Mouse (Mus musculus) liver, embryonic 12.5 days (tissue): Measurements from ENCODE around the gene Slbp. TPM values are rescaled to one million over a fixed set of nuclear protein-coding genes. Genes with fewer than 3 reads are reported as not detected.

Source experiments
- ATAC-seq: fragments of 200-750 bp; cut with Nextera tagmentation; 2 replicates; pipeline ENCODE4 v1.8.0; 2017; ENCODE audit warnings: moderate number of reproducible peaks, mild to moderate bottlenecking, moderate library complexity
- H3K27ac ChIP-seq: fragments of 300-500 bp; sonication (generic); 2 replicates; pipeline ENCODE4 v1.5.1; 2016; ENCODE audit warnings: mild to moderate bottlenecking
- H3K27me3 ChIP-seq: fragments of 300-500 bp; sonication (generic); replicated peaks from 2 replicates; pipeline ENCODE4 v1.6.1; 2016; ENCODE audit warnings: mild to moderate bottlenecking, moderate library complexity
- H3K36me3 ChIP-seq: fragments of 300-500 bp; sonication (generic); 2 replicates; pipeline ENCODE4 v1.6.1; 2016; ENCODE audit warnings: mild to moderate bottlenecking, moderate library complexity
- H3K4me1 ChIP-seq: fragments of 300-500 bp; sonication (generic); 2 replicates; pipeline ENCODE4 v1.6.1; 2016
- H3K4me2 ChIP-seq: fragments of 300-500 bp; sonication (generic); 2 replicates; pipeline ENCODE4 v1.6.1; 2016; ENCODE audit warnings: mild to moderate bottlenecking, moderate library complexity
- H3K4me3 ChIP-seq: fragments of 300-500 bp; sonication (generic); 2 replicates; pipeline ENCODE4 v1.5.1; 2016; ENCODE audit warnings: mild to moderate bottlenecking, moderate library complexity
- H3K9ac ChIP-seq: fragments of 300-500 bp; sonication (generic); 2 replicates; pipeline ENCODE4 v1.6.1; 2016; ENCODE audit warnings: mild to moderate bottlenecking, moderate library complexity
- H3K9me3 ChIP-seq: fragments of 300-500 bp; sonication (generic); replicated peaks from 2 replicates; pipeline ENCODE4 v1.6.1; 2016; ENCODE audit warnings: mild to moderate bottlenecking, moderate library complexity
- WGBS: fragments of 180-500 bp; shearing (Covaris S2); methylation state at CpG from one replicate; pipeline ENCODE4 v1.1.7; 2016; ENCODE audit not compliant: insufficient replicate concordance; 5-methylcytosine and 5-hydroxymethylcytosine counted together
- polyA plus RNA-seq: library from polyadenylated mRNA; unstranded; fragments of >200 nt; fragmentation: Nextera tagmentation; extraction: Ambion mirVana; gene quantifications from 2 replicates; pipeline ENCODE4 v1.2.1, GENCODE M21; 2016

Slbp gene
- polyA plus RNA-seq = 326 and 340 TPM in 2 replicates

DNA sequence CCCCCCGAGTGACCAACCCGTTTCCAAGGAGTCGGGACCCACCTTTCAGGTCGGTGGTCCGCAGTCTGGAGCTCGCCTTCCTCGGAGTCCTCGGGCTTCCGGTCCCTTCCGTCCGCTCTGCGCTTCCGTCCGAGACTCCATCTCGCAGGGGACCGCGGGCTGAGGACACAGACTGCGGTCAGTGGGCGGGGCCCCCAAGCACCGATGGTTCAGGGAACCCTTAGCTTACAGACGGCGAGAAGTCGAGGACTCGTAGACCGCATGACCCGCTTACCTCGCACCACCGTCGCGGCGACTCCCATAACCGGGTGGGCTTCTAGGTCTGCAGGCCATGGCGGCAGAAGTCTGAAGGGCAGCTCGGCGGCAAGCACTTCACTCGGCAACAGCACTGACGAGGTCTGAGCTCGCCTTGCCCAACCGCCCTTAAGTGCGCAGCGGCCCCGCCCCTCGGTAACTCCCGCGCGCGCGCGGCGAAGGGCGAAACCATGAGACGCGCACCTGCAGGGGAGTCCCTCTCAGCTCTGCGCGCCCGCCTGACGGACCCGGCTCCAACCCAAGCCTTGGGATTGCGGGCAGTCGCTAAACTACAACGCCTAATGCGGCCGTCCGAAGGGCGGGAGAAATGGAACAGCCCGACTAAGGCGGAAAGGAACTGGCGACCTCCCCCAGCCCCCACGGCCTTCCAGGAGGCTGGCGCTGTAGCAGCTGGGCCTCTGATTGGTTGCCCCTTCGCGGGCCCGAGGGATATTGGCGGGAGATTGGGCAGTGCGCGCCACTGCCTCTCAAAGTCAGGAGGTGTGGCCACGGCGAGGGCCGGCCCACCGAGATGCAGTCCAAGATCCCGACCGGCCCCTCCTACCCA lies at the start of gene Slbp:
Gene Slbp (minus strand): TSS at position 654 of the 862 bp plus-strand sequence.
- Histone ChIP-seq H3K4me1 (peaks cover 78% of the 10 kb centered on the region), H3K9me3 (no peaks in the 10 kb centered on the region), H3K27ac (peak within 1 kb of the TSS; percentile 93), H3K4me2 (peak within 1 kb of the TSS; percentile 79), H3K36me3 (peaks cover 69% of the 10 kb centered on the region), H3K27me3 (no peaks in the 10 kb centered on the region), H3K9ac (peak within 1 kb of the TSS; percentile 94), H3K4me3 (peak within 1 kb of the TSS; percentile 93)
- ATAC-seq = peak; percentile 88
- under 1% methylated on average over 82 of the region's 82 CpGs for WGBS

DNA sequence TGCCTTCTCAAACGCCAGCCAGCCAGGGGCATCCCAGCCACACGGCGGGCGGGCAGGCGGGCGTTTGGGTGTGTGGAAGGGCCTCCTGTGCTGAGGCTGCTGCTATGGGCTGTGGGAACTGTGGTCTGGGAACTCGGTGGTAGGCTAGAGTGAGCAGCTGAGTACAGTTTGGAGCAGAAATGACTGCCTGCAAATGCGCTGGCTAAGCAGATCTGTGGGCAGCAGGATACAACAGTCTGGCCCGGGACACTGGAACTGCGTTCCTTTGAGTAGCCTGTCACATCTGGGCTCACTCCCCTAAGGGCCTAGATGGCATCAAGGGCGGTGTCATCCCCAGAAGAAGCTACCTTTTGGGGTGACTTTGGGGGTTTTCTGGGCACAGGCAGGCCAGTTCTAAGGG lies 49.5 kb upstream of the Slbp start:
- WGBS = 70% methylated on average over 11 of the region's 11 CpGs
- no peak for ATAC-seq
- Histone ChIP-seq H3K4me2 (no peak overlapping the region), H3K36me3 (no peaks in the 10 kb centered on the region), H3K4me3 (no peak overlapping the region), H3K9me3 (no peaks in the 10 kb centered on the region), H3K27me3 (peaks cover 53% of the 10 kb centered on the region), H3K27ac (no peak overlapping the region), H3K4me1 (peaks cover 48% of the 10 kb centered on the region), H3K9ac (no peak overlapping the region)

- no peak for ATAC-seq
- no peak overlapping the region for H3K9ac ChIP-seq
- no peaks in the 10 kb centered on the region for H3K9me3 ChIP-seq
- H3K27me3 ChIP-seq = peaks cover 66% of the 10 kb centered on the region
- no peak overlapping the region for H3K27ac ChIP-seq
- H3K4me1 ChIP-seq = peaks cover 44% of the 10 kb centered on the region
- H3K4me3 ChIP-seq = no peak overlapping the region
- H3K4me2 ChIP-seq = no peak overlapping the region
- H3K36me3 ChIP-seq = no peaks in the 10 kb centered on the region
- WGBS = 35% methylated on average over 13 of the region's 13 CpGs
Measured at GRCm38 (mm10) chr5:33700010-33700409, 47.6 kb upstream of the Slbp start.

- no peaks in the 10 kb centered on the region for H3K9me3 ChIP-seq
- no peak overlapping the region for H3K27ac ChIP-seq
- H3K9ac ChIP-seq = no peak overlapping the region
- peaks cover 76% of the 10 kb centered on the region for H3K27me3 ChIP-seq
- no peak overlapping the region for H3K4me2 ChIP-seq
- no peak for ATAC-seq
- H3K4me1 ChIP-seq = peaks cover 46% of the 10 kb centered on the region
- H3K36me3 ChIP-seq = no peaks in the 10 kb centered on the region
- 67% methylated on average over 5 of the region's 5 CpGs for WGBS
- H3K4me3 ChIP-seq = no peak overlapping the region
Measured at GRCm38 (mm10) chr5:33698669-33699068, 46.3 kb upstream of the Slbp start.

DNA sequence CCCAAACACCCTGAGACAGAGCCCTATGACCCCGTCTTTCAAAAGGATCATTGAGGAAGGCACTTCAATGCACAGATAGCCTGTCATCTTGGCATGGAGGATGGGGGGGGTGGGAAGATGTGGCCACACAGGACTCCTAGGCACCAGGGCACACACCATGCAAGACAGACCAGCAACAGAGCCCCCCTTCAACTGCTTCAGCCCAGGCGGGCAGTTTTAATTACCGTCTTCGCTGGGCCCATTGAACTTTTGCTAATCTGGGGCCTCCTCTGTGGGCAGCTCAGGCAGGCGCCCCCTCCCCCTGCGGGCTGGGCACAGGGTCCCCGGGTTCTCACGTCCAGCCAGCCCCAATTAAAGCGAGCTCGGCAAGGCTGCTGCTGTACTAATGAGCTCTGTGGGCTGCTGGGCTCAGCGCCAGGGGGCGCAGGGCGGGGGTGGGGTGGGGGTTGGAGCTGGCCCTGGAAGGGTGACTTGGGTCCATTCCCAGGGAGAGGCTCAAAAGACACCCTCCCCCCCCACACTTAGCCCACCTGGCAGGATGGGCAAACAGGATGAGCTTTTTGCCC lies 45.7 kb upstream of the Slbp start:
- no peak for ATAC-seq
- no peaks in the 10 kb centered on the region for H3K9me3 ChIP-seq
- H3K4me2 ChIP-seq = no peak overlapping the region
- H3K4me3 ChIP-seq = no peak overlapping the region
- 54% methylated on average over 13 of the region's 13 CpGs for WGBS
- peaks cover 50% of the 10 kb centered on the region for H3K4me1 ChIP-seq
- no peak overlapping the region for H3K9ac ChIP-seq
- H3K27ac ChIP-seq = no peak overlapping the region
- H3K27me3 ChIP-seq = peaks cover 80% of the 10 kb centered on the region
- no peaks in the 10 kb centered on the region for H3K36me3 ChIP-seq

DNA sequence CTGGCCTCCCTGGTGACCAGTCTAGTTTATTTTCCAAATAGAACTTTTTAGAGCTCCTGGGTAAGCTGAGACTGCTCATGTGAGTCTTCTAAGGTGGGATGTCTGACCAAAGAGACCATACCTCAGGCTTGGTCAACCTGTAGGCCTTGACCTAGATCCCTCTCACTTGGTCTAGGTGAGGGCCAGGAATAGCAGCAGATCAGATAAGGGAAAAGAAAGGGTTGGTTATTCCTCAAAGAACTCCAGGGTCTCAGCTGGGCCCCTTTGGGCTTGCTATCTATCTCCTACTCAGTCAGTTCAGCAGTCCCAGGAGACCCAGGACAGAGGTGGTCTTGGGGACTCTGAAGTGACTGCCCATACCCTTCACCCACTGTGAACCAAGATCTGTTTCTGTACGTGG lies 45.2 kb upstream of the Slbp start:
- H3K9ac ChIP-seq = no peak overlapping the region
- peaks cover 54% of the 10 kb centered on the region for H3K4me1 ChIP-seq
- H3K9me3 ChIP-seq = no peaks in the 10 kb centered on the region
- no peak overlapping the region for H3K4me3 ChIP-seq
- H3K27ac ChIP-seq = no peak overlapping the region
- peaks cover 85% of the 10 kb centered on the region for H3K27me3 ChIP-seq
- no peak for ATAC-seq
- WGBS = 45% methylated on average over 1 of the region's 1 CpGs
- no peak overlapping the region for H3K4me2 ChIP-seq
- H3K36me3 ChIP-seq = no peaks in the 10 kb centered on the region

GRCm38 (mm10) chr5:33696430-33696829 lies 44.1 kb upstream of the Slbp start:
- Histone ChIP-seq H3K9me3 (no peaks in the 10 kb centered on the region), H3K4me1 (peaks cover 54% of the 10 kb centered on the region), H3K36me3 (no peaks in the 10 kb centered on the region), H3K9ac (no peak overlapping the region), H3K27ac (no peak overlapping the region), H3K27me3 (peaks cover 91% of the 10 kb centered on the region), H3K4me3 (no peak overlapping the region), H3K4me2 (no peak overlapping the region)
- WGBS = 65% methylated on average over 5 of the region's 5 CpGs
- ATAC-seq = no peak

DNA sequence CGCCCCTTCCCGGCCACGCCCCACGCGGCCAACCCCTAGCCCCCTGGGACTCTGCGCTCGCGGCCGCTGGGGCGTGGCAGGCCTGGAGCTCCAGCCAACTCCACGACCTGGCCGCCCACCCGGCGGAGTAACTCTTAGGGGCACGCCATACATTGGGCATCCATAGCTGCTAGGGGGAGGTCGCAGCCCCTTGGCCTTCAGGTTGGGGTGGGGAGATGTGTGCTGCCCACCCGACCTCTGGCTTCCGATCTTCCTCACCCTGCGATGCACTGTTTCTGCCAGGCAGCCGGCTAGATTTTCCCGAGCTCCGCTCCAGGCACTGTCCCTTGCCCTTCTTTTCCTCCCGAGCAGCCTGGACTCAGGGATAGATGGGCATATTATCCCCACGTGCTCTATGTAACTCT lies 43.3 kb upstream of the Slbp start:
- Histone ChIP-seq H3K4me3 (peak overlapping the region; percentile 50), H3K36me3 (no peaks in the 10 kb centered on the region), H3K9me3 (no peaks in the 10 kb centered on the region), H3K9ac (peak overlapping the region; percentile 55), H3K4me1 (peaks cover 52% of the 10 kb centered on the region), H3K4me2 (peak overlapping the region; percentile 75), H3K27ac (peak overlapping the region; percentile 69), H3K27me3 (peaks cover 87% of the 10 kb centered on the region)
- ATAC-seq = 0 out of 2 replicates have a peak, but pooled peaks have one; percentile 9
- 8% methylated on average over 23 of the region's 24 CpGs for WGBS

DNA sequence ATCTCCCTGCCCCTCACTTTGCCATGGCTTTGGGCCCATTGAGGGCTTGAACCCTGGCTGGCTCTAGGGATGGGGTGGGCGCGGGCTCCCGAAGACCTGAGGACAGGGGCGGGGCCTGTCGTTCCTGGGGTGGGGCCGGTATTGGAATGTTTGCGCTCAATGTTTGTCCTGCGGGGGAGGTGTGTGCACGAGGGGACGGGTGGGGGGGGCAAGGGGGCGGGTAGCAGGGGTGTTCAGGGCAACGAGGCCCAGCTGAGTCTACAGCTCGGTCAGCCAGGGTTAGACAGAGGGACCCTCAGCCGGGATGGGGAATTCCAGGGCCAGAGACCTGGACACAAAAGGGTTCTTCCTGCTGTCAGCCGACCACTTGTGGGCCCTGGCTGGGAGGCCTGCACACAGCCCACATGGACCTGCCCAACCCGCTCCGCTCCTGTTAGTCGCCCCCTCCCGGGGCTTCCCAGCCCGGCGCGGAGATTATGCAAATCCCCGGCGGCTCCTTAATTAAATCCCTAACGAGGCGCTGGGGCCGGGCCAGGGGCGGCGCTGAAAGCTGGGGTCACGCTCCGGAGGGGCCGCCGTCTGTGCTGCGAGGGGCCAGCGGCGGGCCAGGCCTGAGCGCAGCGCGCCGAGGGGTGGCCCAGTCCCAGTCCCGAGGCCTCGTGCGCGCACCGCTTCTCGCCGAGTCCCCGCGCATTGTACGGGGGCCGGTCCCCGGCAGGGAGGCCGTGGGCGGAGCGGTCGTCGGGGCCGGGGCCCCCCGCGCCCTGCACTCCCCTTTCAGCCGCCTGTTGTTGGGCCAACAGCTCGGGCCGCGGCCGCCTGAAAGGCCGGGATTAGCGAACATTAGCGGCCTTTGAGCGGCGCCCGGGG lies 42.7 kb upstream of the Slbp start:
- Histone ChIP-seq H3K4me2 (peak overlapping the region; percentile 75), H3K9me3 (no peaks in the 10 kb centered on the region), H3K4me3 (peak overlapping the region; percentile 50), H3K27ac (peak overlapping the region; percentile 69), H3K9ac (peak overlapping the region; percentile 55), H3K4me1 (peaks cover 47% of the 10 kb centered on the region), H3K36me3 (no peaks in the 10 kb centered on the region), H3K27me3 (peaks cover 86% of the 10 kb centered on the region)
- WGBS = 7% methylated on average over 71 of the region's 71 CpGs
- peak; percentile 42; the same call in 1 of the 2 replicates for ATAC-seq

- Histone ChIP-seq H3K9me3 (no peaks in the 10 kb centered on the region), H3K27me3 (peaks cover 84% of the 10 kb centered on the region), H3K9ac (no peak overlapping the region), H3K4me1 (peaks cover 51% of the 10 kb centered on the region), H3K4me3 (no peak overlapping the region), H3K4me2 (peak overlapping the region; percentile 75; the same call in 1 of the 2 replicates), H3K36me3 (no peaks in the 10 kb centered on the region), H3K27ac (peak overlapping the region; percentile 69)
- WGBS = 73% methylated on average over 9 of the region's 9 CpGs
- peak; percentile 10; the same call in 1 of the 2 replicates for ATAC-seq
Measured at GRCm38 (mm10) chr5:33694461-33694847, 42.1 kb upstream of the Slbp start.

GRCm38 (mm10) chr5:33692393-33692792 lies 40.0 kb upstream of the Slbp start:
- peaks cover 58% of the 10 kb centered on the region for H3K4me1 ChIP-seq
- H3K9ac ChIP-seq = no peak overlapping the region
- H3K27me3 ChIP-seq = peaks cover 67% of the 10 kb centered on the region
- 20% methylated on average over 24 of the region's 24 CpGs for WGBS
- no peak overlapping the region for H3K27ac ChIP-seq
- H3K9me3 ChIP-seq = no peaks in the 10 kb centered on the region
- no peak for ATAC-seq
- H3K36me3 ChIP-seq = no peaks in the 10 kb centered on the region
- no peak overlapping the region for H3K4me3 ChIP-seq
- peak overlapping the region; percentile 19 for H3K4me2 ChIP-seq
